In genomic region chr11:55389778-55390177, GRCm38 (mm10) we compare ENCODE assay signal across 8 mouse cellular contexts. TPM values are rescaled to one million over a fixed set of nuclear protein-coding genes. Genes with fewer than 3 reads are reported as not detected.
DNase-seq lines count a peak whose midpoint lies in the region; ATAC-seq and TF ChIP-seq lines count a peak whose summit lies in the region.

No protein-coding gene starts in this region.

- ATAC-seq in midbrain, embryonic 16.5 days: no peak; the same call in 1 of the 2 replicates
- ATAC-seq in heart, postnatal 0 days (ENCODE audit: insufficient read depth, low read depth): peak; percentile 50; the same call in 1 of the 2 replicates
- ATAC-seq in neural tube, embryonic 11.5 days (ENCODE audit: insufficient read depth, low FRiP score, low TSS enrichment): no peak

- H3K9ac ChIP-seq in midbrain, embryonic 16.5 days (ENCODE audit: low read depth, low read length): no peak overlapping the region
- H3K9ac ChIP-seq in heart, postnatal 0 days (replicated peaks; ENCODE audit: low read depth, low read length): no peak overlapping the region
- no peak overlapping the region for H3K9ac ChIP-seq in neural tube, embryonic 11.5 days (ENCODE audit: low read length)

- peak; percentile 94 for TF ChIP-seq CTCF in heart, postnatal 0 days (IDR thresholded peaks at IDR 0.05; ENCODE audit: low read depth)

- no peak for TF ChIP-seq EP300 in heart, postnatal 0 days (IDR thresholded peaks at IDR 0.05; ENCODE audit: low read depth)

- H3K27me3 ChIP-seq in midbrain, embryonic 10.5 days (ENCODE audit: low read depth, poor library complexity, severe bottlenecking): no peaks in the 10 kb centered on the region; the same call in 1 of the 2 replicates
- H3K27me3 ChIP-seq in midbrain, embryonic 16.5 days (ENCODE audit: control insufficient read depth, insufficient read depth, low read depth, low read length): no peaks in the 10 kb centered on the region
- 0 out of 2 replicates have a peak, but pooled peaks cover 10% of the 10 kb centered on the region for H3K27me3 ChIP-seq in heart, postnatal 0 days (ENCODE audit: control insufficient read depth, insufficient read depth, low read length)
- no peaks in the 10 kb centered on the region for H3K27me3 ChIP-seq in neural tube, embryonic 11.5 days (ENCODE audit: control insufficient read depth, insufficient read depth, low read length)

- no peak overlapping the region for H3K4me3 ChIP-seq in midbrain, embryonic 10.5 days
- H3K4me3 ChIP-seq in midbrain, embryonic 16.5 days (ENCODE audit: low read depth, low read length): no peak overlapping the region
- no peak overlapping the region for H3K4me3 ChIP-seq in heart, postnatal 0 days (ENCODE audit: low read depth, low read length)
- no peak overlapping the region for H3K4me3 ChIP-seq in neural tube, embryonic 11.5 days (ENCODE audit: low read depth, low read length)

- H3K4me1 ChIP-seq in midbrain, embryonic 10.5 days: peaks cover 16% of the 10 kb centered on the region; the same call in 1 of the 2 replicates
- H3K4me1 ChIP-seq in midbrain, embryonic 16.5 days (ENCODE audit: control insufficient read depth, insufficient read depth, low read length): no peaks in the 10 kb centered on the region
- no peaks in the 10 kb centered on the region for H3K4me1 ChIP-seq in heart, postnatal 0 days (ENCODE audit: control insufficient read depth, insufficient read depth)
- H3K4me1 ChIP-seq in neural tube, embryonic 11.5 days (ENCODE audit: control insufficient read depth, insufficient read depth, low read length): no peaks in the 10 kb centered on the region

- no peaks in the 10 kb centered on the region for H3K9me3 ChIP-seq in midbrain, embryonic 10.5 days (replicated peaks)
- no peaks in the 10 kb centered on the region for H3K9me3 ChIP-seq in midbrain, embryonic 16.5 days (replicated peaks; ENCODE audit: control insufficient read depth, low read length, poor library complexity, severe bottlenecking)
- H3K9me3 ChIP-seq in heart, postnatal 0 days (replicated peaks; ENCODE audit: control insufficient read depth, low read length): no peaks in the 10 kb centered on the region
- no peaks in the 10 kb centered on the region for H3K9me3 ChIP-seq in neural tube, embryonic 11.5 days (ENCODE audit: control insufficient read depth, low read length)

- H3K27ac ChIP-seq in midbrain, embryonic 10.5 days (replicated peaks): no peak overlapping the region
- no peak overlapping the region for H3K27ac ChIP-seq in midbrain, embryonic 16.5 days (ENCODE audit: low read length)
- no peak overlapping the region for H3K27ac ChIP-seq in heart, postnatal 0 days (ENCODE audit: low read depth)
- no peak overlapping the region for H3K27ac ChIP-seq in neural tube, embryonic 11.5 days (ENCODE audit: low read depth, low read length)

- peak; percentile 59 for DNase-seq in midbrain, embryonic 10.5 days (ENCODE audit: low spot score)
- DNase-seq in R1 (ENCODE audit: low read depth, low spot score): peak; percentile 86
- peak; percentile 94 for DNase-seq in embryo, embryonic 10 days (ENCODE audit: low spot score)
- DNase-seq in heart, postnatal 0 days (ENCODE audit: low spot score): peak; percentile 86
- peak; percentile 63 to 69 for DNase-seq in left cerebral cortex, postnatal 14 days (ENCODE audit: low spot score in 2 of 2)
- peak; percentile 78 for DNase-seq in neural tube, embryonic 11.5 days (ENCODE audit: low spot score)
- DNase-seq in urinary bladder, postnatal 10 days (ENCODE audit: low spot score): no peak

- H3K4me2 ChIP-seq in midbrain, embryonic 16.5 days (ENCODE audit: low read length): no peak overlapping the region
- H3K4me2 ChIP-seq in heart, postnatal 0 days (ENCODE audit: low read depth, low read length): no peak overlapping the region
- H3K4me2 ChIP-seq in neural tube, embryonic 11.5 days (ENCODE audit: low read depth): no peak overlapping the region

- H3K36me3 ChIP-seq in midbrain, embryonic 10.5 days: no peaks in the 10 kb centered on the region
- H3K36me3 ChIP-seq in midbrain, embryonic 16.5 days (ENCODE audit: control insufficient read depth, insufficient read depth, low read length): no peaks in the 10 kb centered on the region
- peaks cover 10% of the 10 kb centered on the region for H3K36me3 ChIP-seq in heart, postnatal 0 days (replicated peaks; ENCODE audit: control insufficient read depth, insufficient read depth, low read length)
- H3K36me3 ChIP-seq in neural tube, embryonic 11.5 days (ENCODE audit: control insufficient read depth, insufficient read depth, low read length): no peaks in the 10 kb centered on the region

- intact Hi-C loops in left cerebral cortex, postnatal 14 days (cut with DNase I): loop anchor here (1.0 to 10.0 kb wide), 4 partner anchors 55 to 395 kb away; no protein-coding TSS in a partner anchor

- 5% methylated on average over 2 of the region's 2 CpGs for WGBS in midbrain, embryonic 10.5 days
- WGBS in midbrain, embryonic 16.5 days: 0% methylated on average over 2 of the region's 2 CpGs
- 0% methylated on average over 2 of the region's 2 CpGs for WGBS in heart, postnatal 0 days
- WGBS in neural tube, embryonic 11.5 days: 3% methylated on average over 2 of the region's 2 CpGs

RNA-seq across cellular contexts. Expression of gene Sparc, which starts 33.2 kb away (rescaled TPM):
- polyA plus RNA-seq in midbrain, embryonic 10.5 days (2016; fragmentation: Nextera tagmentation; extraction: Ambion mirVana): 333 and 416 TPM in 2 replicates
- polyA plus RNA-seq in midbrain, embryonic 16.5 days (2015; fragmentation: Nextera tagmentation; extraction: Ambion mirVana): 426 and 452 TPM in 2 replicates
- 829 and 887 TPM in 2 replicates for total RNA-seq in heart, postnatal 0 days (2014; rRNA removed; ENCODE audit: low replicate concordance)
- 1,674 and 1,711 TPM in 2 replicates for polyA plus RNA-seq in heart, postnatal 0 days (2015; fragmentation: Nextera tagmentation; extraction: Ambion mirVana)
- 100 to 1,000 TPM; 371 to 390 TPM for total RNA-seq in left cerebral cortex, postnatal 14 days (2021)
- 450 and 492 TPM in 2 replicates for polyA plus RNA-seq in neural tube, embryonic 11.5 days (2014; fragmentation: Nextera tagmentation; extraction: Ambion mirVana)

RNA-seq across cellular contexts. Expression of gene Fat2, which starts 53.4 kb away (rescaled TPM):
- 0.02 and 0.04 TPM in 2 replicates for polyA plus RNA-seq in midbrain, embryonic 10.5 days (2016; fragmentation: Nextera tagmentation; extraction: Ambion mirVana)
- polyA plus RNA-seq in midbrain, embryonic 16.5 days (2015; fragmentation: Nextera tagmentation; extraction: Ambion mirVana): 0.07 and 0.08 TPM in 2 replicates
- 1.1 TPM in 1 of 2 replicates, not detected in the other for total RNA-seq in heart, postnatal 0 days (2014; rRNA removed; ENCODE audit: low replicate concordance)
- polyA plus RNA-seq in heart, postnatal 0 days (2015; fragmentation: Nextera tagmentation; extraction: Ambion mirVana): 0.01 TPM in 1 of 2 replicates, not detected in the other
- total RNA-seq in left cerebral cortex, postnatal 14 days (2021): 1 to 10 TPM in 1 of 2 experiments, under 1 TPM in 1; 0.51 to 1.3 TPM
- 0.01 and 0.05 TPM in 2 replicates for polyA plus RNA-seq in neural tube, embryonic 11.5 days (2014; fragmentation: Nextera tagmentation; extraction: Ambion mirVana)
